Mouse (Mus musculus): Measurements from ENCODE around the gene Add1. TPM values are rescaled to one million over a fixed set of nuclear protein-coding genes. Genes with fewer than 3 reads are reported as not detected.

Add1 gene
- polyA plus RNA-seq, 1 experiment from 2014 or later, result 222 TPM

GRCm38 (mm10) chr5:34670280-34670679, 96.8 kb downstream of the Add1 start:
- TF ChIP-seq CTCF (IDR thresholded peaks at IDR 0.05; ENCODE audit: low read depth), result peak; percentile 44
- Histone ChIP-seq H3K9ac (no peak overlapping the region), H3K4me2 (no peak overlapping the region), H3K9me3 (ENCODE audit: low read depth, low read length) (no peaks in the 10 kb centered on the region), H3K36me3 (ENCODE audit: insufficient read depth) (no peaks in the 10 kb centered on the region), H3K27ac (ENCODE audit: low read depth) (no peak overlapping the region), H3K4me1 (ENCODE audit: insufficient read depth) (no peaks in the 10 kb centered on the region), H3K4me3 (ENCODE audit: low read depth, low read length) (no peak overlapping the region), H3K27me3 (ENCODE audit: insufficient read depth, low read length) (no peaks in the 10 kb centered on the region)
- 82% methylated on average over 4 of the region's 4 CpGs for WGBS
- DNase-seq (peak; percentile 44), ATAC-seq (ENCODE audit: insufficient read depth) (no peak)

Small RNA genes within 50 kb of the gene (microRNA-seq; reads per million reads assigned to microRNA genes)
- 1.9 reads per million for gene Mir7036b (ENCODE audit: borderline number of aligned reads)

Other genes with a start within 250 kb of the Add1 start
- 196 and 198 TPM in 2 replicates for gene Rnf4, start 237.4 kb upstream of the Add1 start, polyA plus RNA-seq (2014; fragmentation: Nextera tagmentation; extraction: Ambion mirVana)
- gene Fam193a, start 203.7 kb upstream of the Add1 start, polyA plus RNA-seq (2014; fragmentation: Nextera tagmentation; extraction: Ambion mirVana), result 14.9 and 15.4 TPM in 2 replicates
- gene Tnip2, start 59.7 kb upstream of the Add1 start, polyA plus RNA-seq (2014; fragmentation: Nextera tagmentation; extraction: Ambion mirVana), result 16.2 and 16.5 TPM in 2 replicates
- gene Sh3bp2, start 47.8 kb upstream of the Add1 start, polyA plus RNA-seq (2014; fragmentation: Nextera tagmentation; extraction: Ambion mirVana), result 7.6 and 15.0 TPM in 2 replicates
- 128 and 138 TPM in 2 replicates for gene Mfsd10, start 63.5 kb downstream of the Add1 start, polyA plus RNA-seq (2014; fragmentation: Nextera tagmentation; extraction: Ambion mirVana)
- 23.9 and 24.0 TPM in 2 replicates for gene Nop14, start 86.5 kb downstream of the Add1 start, polyA plus RNA-seq (2014; fragmentation: Nextera tagmentation; extraction: Ambion mirVana)
- 1.7 and 2.8 TPM in 2 replicates for gene Grk4, start 86.7 kb downstream of the Add1 start, polyA plus RNA-seq (2014; fragmentation: Nextera tagmentation; extraction: Ambion mirVana)
- gene Htt, start 188.1 kb downstream of the Add1 start, polyA plus RNA-seq (2014; fragmentation: Nextera tagmentation; extraction: Ambion mirVana), result 19.8 and 22.8 TPM in 2 replicates